Mouse (Mus musculus): Measurements from ENCODE around the gene Slc12a9. TPM values are rescaled to one million over a fixed set of nuclear protein-coding genes. Genes with fewer than 3 reads are reported as not detected.

The Slc12a9 gene
- 2.8 and 3.2 TPM in 2 replicates for polyA plus RNA-seq (2015; fragmentation: Nextera tagmentation; extraction: Ambion mirVana)

DNA sequence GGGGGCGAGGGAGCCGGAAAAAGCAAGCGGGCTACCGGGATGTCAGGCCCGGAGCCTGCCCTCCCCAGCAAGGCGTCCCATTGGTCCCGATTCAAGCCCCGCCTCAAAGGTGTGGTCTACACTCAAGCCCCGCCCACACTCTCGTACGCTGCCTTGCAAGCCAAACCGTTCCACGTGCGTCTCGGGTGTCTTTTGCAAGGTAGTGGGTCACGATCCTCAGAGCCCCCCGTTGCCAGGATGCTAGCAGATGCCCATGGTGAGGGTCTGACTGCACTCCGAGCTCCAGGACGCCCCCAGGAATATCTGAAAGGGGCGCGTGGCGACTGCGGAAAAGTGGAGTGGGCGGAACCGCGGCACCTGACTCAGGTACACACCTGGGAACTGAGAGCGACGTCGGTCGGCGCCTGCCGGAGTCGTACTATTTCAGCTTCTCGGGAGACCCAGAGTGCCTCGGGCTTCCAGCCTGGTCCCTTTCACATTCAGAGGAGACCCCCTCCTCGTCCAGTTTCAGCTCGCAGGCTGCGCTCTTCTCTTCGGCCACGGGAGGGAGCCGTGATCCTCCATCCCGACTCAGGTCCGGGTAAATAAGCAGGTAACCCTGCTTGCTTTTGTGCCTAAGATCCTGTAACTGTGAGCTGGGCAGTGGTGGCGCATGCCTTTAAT, at the start of gene Slc12a9:
Slc12a9 (minus strand) TSS at position 86 of the 663 bp plus-strand sequence.
- H3K27ac ChIP-seq = 0 out of 2 replicates have a peak within 1 kb of the TSS, but pooled peaks have one; percentile 23
- ATAC-seq (ENCODE audit: low read depth) = peak; percentile 82
- under 1% methylated on average over 44 of the region's 44 CpGs for WGBS (ENCODE audit: insufficient replicate concordance)
- no peaks in the 10 kb centered on the region for H3K27me3 ChIP-seq
- peak within 1 kb of the TSS; percentile 70 for H3K9ac ChIP-seq
- no peaks in the 10 kb centered on the region for H3K36me3 ChIP-seq
- H3K4me1 ChIP-seq (replicated peaks) = peaks cover 47% of the 10 kb centered on the region
- peak within 1 kb of the TSS; percentile 91 for H3K4me2 ChIP-seq
- H3K4me3 ChIP-seq (replicated peaks) = peak within 1 kb of the TSS; percentile 68
- DNase-seq = peak; percentile 90
- no peaks in the 10 kb centered on the region for H3K9me3 ChIP-seq (replicated peaks)

DNA sequence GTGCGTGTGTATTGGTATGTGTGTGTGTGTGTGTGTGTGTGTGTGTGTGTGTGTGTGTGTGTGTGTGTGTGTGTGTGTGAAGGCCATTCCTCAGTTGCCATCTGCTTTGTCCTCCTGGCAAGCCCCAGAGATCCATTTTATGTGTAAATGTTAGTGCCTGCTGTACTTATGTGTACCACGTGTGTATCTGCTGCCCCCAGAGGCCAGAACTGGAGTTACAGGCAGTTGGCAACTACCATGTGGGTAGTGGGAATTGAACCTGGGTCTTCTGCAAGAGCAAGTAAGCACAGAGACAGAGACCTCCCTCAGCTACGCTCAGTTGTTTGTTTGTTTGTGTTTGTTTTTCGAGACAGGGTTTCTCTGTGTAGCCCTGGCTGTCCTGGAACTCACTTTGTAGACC, 47.8 kb upstream of the Slc12a9 start:
- no peaks in the 10 kb centered on the region for H3K9me3 ChIP-seq (replicated peaks)
- ATAC-seq (ENCODE audit: low read depth) = no peak
- H3K36me3 ChIP-seq = no peaks in the 10 kb centered on the region
- DNase-seq = peak; percentile 40
- no peak overlapping the region for H3K27ac ChIP-seq
- no peak overlapping the region for H3K9ac ChIP-seq
- H3K4me3 ChIP-seq (replicated peaks) = no peak overlapping the region
- 43% methylated on average over 4 of the region's 4 CpGs for WGBS (ENCODE audit: insufficient replicate concordance)
- no peaks in the 10 kb centered on the region for H3K4me1 ChIP-seq (replicated peaks)
- no peak overlapping the region for H3K4me2 ChIP-seq
- no peaks in the 10 kb centered on the region for H3K27me3 ChIP-seq

DNA sequence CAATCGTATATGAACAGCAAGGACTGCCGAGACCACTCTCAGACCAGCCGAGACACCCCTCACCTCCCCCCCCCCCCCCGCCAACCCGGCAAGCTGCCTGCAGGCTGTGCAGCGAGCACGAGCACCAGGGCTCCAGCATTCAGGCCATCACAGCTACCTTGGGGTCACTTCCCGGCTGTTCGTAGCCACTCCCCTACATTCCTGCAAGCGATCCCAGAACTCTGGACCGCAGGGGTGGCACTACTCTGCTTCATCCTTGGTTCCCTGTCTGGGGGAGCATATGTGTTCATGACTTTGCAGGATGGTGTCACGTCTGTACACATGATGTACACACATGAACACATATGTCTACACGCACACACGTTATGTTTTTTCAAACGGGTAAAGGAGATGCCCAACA, 44.2 kb upstream of the Slc12a9 start:
- H3K9me3 ChIP-seq (replicated peaks) = no peaks in the 10 kb centered on the region
- WGBS (ENCODE audit: insufficient replicate concordance) = 30% methylated on average over 11 of the region's 15 CpGs
- no peaks in the 10 kb centered on the region for H3K4me1 ChIP-seq (replicated peaks)
- H3K4me3 ChIP-seq (replicated peaks) = no peak overlapping the region
- H3K9ac ChIP-seq = no peak overlapping the region
- no peak for DNase-seq
- H3K27me3 ChIP-seq = no peaks in the 10 kb centered on the region
- ATAC-seq (ENCODE audit: low read depth) = no peak
- peaks cover 20% of the 10 kb centered on the region for H3K36me3 ChIP-seq
- no peak overlapping the region for H3K27ac ChIP-seq
- no peak overlapping the region for H3K4me2 ChIP-seq

DNA sequence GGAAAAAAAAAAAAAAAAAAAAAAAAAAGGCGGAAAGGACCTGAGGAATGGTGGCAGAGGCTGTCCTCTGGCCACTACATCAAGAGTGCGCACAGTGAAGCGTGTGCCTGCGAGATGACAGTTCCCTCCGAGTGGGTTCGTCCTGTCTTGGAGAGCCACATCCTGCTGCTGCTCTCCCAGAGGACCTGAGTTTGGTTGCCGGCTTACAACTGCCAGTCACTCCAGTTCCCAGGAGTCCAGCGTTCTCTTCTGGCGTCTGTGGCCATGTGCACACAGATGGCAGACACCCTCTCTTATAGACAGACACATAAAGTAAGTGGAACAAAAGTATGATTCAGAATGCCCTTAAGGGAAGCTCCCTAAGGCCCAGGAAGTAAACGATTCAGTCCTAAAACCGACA, 43.8 kb upstream of the Slc12a9 start:
- WGBS (ENCODE audit: insufficient replicate concordance) = 23% methylated on average over 11 of the region's 11 CpGs

DNA sequence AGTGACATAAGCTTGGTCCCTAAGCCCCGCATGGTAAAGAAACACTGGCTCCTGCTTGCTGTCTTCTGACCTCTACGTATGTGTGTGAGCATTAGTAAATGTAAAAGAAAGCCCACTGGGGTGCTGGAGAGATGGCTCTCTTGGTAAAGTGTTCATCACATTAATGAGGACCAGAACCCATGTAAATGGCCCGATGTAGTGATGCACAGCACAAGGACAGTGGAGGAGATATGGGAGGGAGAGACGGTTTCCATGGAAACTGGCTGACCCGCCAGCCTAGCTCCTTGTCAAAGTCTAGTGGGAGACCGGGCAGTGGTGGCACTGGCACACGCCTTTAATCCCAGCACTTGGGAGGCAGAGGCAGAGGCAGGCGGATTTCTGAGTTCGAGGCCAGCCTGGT, 43.3 kb upstream of the Slc12a9 start:
- Histone ChIP-seq H3K27ac (no peak overlapping the region), H3K9ac (no peak overlapping the region), H3K4me2 (no peak overlapping the region), H3K4me1 (replicated peaks) (no peaks in the 10 kb centered on the region), H3K36me3 (peaks cover 28% of the 10 kb centered on the region), H3K27me3 (no peaks in the 10 kb centered on the region), H3K9me3 (replicated peaks) (no peaks in the 10 kb centered on the region), H3K4me3 (replicated peaks) (no peak overlapping the region)
- ATAC-seq (ENCODE audit: low read depth) (no peak), DNase-seq (no peak)
- WGBS (ENCODE audit: insufficient replicate concordance) = 57% methylated on average over 9 of the region's 9 CpGs

More for the DNA sequence above, 43.8 kb upstream of the Slc12a9 start:
- no peak for DNase-seq
- no peak for ATAC-seq (ENCODE audit: low read depth)
- Histone ChIP-seq H3K4me2 (no peak overlapping the region), H3K9ac (no peak overlapping the region), H3K36me3 (peaks cover 24% of the 10 kb centered on the region), H3K9me3 (replicated peaks) (no peaks in the 10 kb centered on the region), H3K4me3 (replicated peaks) (no peak overlapping the region), H3K27ac (no peak overlapping the region), H3K27me3 (no peaks in the 10 kb centered on the region), H3K4me1 (replicated peaks) (no peaks in the 10 kb centered on the region)

DNA sequence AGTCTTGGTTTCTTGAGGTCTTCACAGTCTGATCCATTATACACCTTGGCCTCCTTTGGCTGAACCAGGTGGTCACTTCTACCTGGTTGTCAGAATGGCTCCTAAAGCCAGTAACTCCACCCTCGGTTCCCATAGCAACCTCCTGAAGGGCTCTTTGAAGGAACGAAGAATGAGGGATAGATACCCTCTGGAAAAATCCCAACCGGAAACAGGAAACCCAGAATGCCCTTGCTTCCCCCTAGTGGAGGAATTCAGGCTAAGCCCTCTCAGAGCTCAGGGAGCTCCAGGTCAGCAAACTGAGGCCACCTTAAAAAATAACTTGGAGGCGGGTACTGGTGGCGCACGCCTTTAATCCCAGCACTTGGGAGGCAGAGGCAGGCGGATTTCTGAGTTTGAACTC, 42.8 kb upstream of the Slc12a9 start:
- ATAC-seq (ENCODE audit: low read depth) (no peak), DNase-seq (no peak)
- H3K4me1 ChIP-seq (replicated peaks) = no peaks in the 10 kb centered on the region
- 39% methylated on average over 7 of the region's 7 CpGs for WGBS (ENCODE audit: insufficient replicate concordance)
- no peaks in the 10 kb centered on the region for H3K9me3 ChIP-seq (replicated peaks)
- peaks cover 33% of the 10 kb centered on the region for H3K36me3 ChIP-seq
- H3K4me3 ChIP-seq (replicated peaks) = no peak overlapping the region
- no peaks in the 10 kb centered on the region for H3K27me3 ChIP-seq
- no peak overlapping the region for H3K9ac ChIP-seq
- H3K4me2 ChIP-seq = no peak overlapping the region
- no peak overlapping the region for H3K27ac ChIP-seq

DNA sequence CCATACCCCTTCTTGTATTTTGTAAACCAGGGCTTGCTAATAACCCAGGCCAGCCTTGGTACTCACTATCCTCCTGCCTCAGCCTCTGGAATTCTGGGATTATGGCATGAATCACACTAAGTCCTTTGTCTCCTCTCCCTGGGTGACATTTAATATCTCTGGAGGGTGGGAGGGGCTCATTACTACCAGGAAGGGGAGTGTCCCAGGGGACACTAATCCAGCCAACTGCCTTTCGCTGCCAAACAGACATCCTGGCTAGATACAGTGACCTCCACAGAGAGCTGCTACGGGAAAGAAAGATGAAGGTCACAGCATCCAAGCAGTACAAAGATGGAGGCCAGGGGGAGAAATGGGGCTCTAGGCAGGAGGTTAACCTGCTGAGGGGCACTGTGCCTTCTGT, 42.2 kb upstream of the Slc12a9 start:
- DNase-seq (no peak), ATAC-seq (ENCODE audit: low read depth) (no peak)
- Histone ChIP-seq H3K9me3 (replicated peaks) (no peaks in the 10 kb centered on the region), H3K4me3 (replicated peaks) (no peak overlapping the region), H3K36me3 (peaks cover 38% of the 10 kb centered on the region), H3K4me1 (replicated peaks) (no peaks in the 10 kb centered on the region), H3K27ac (no peak overlapping the region), H3K9ac (0 out of 2 replicates have a peak overlapping the region, but pooled peaks have one; percentile 9), H3K4me2 (no peak overlapping the region), H3K27me3 (no peaks in the 10 kb centered on the region)
- WGBS (ENCODE audit: insufficient replicate concordance) = 49% methylated on average over 2 of the region's 2 CpGs

DNA sequence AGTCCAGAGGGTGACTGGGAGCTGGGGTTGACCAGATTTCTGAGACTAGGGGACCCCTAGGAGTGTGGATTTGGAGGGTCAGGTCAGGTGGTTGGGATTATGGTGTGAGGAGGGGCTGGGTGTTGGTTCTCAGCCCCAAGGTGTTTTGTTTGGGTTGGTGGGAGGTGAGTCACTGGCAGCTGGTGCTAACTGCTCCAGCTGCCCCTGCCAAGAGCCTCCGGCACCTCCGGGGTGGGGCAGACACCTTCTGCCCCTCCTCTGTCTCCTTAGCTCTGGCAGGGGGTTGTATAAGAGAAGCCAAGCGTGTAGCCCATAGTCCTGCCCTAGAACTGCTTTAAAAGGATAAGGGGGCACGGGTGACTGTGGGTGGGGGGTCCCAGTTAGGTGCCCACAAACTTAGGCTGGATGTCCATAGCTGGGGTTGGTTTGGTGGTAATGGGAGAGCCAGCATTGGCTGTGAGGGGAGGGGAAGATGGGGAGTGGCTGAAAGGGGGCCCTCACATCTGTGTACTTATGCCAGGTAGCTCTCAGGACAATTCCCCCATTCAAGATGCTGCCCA, 41.2 kb upstream of the Slc12a9 start:
- no peak overlapping the region for H3K4me2 ChIP-seq
- H3K4me1 ChIP-seq (replicated peaks) = no peaks in the 10 kb centered on the region
- H3K4me3 ChIP-seq (replicated peaks) = no peak overlapping the region
- no peak overlapping the region for H3K9ac ChIP-seq
- H3K9me3 ChIP-seq (replicated peaks) = no peaks in the 10 kb centered on the region
- H3K27ac ChIP-seq = no peak overlapping the region
- ATAC-seq (ENCODE audit: low read depth) (no peak), DNase-seq (no peak)
- no peaks in the 10 kb centered on the region for H3K27me3 ChIP-seq
- 54% methylated on average over 4 of the region's 4 CpGs for WGBS (ENCODE audit: insufficient replicate concordance)
- H3K36me3 ChIP-seq = peaks cover 45% of the 10 kb centered on the region

DNA sequence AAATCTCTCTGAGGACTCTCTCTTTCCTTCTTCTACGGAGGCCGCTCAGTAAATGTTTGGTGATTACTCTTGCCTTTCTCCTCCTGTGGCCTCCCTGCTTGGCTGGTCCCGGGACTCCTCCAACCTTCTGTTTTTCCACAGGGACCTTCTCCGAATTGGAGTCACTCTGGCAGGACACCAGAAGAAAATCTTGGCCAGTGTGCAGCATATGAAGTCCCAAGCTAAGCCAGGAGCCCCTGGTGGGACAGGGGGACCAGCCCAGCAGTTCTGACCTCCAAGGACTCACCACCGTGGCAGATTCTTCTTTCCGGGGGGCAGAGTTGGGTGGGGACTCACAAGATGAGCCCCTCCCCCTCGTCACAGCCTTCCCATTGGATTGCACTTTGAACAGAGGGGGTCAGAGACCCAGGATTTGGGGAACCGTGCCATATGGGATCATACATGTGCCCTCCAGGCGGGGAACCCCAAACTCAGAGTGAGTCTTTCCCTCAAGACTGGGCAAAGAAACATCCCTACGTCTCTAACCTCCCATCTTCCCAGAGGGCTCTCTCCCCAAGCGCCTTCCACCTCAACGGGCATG, 40.1 kb upstream of the Slc12a9 start:
- Histone ChIP-seq H3K27me3 (no peaks in the 10 kb centered on the region), H3K4me2 (no peak overlapping the region), H3K9me3 (replicated peaks) (no peaks in the 10 kb centered on the region), H3K9ac (no peak overlapping the region), H3K36me3 (peaks cover 49% of the 10 kb centered on the region), H3K4me1 (replicated peaks) (no peaks in the 10 kb centered on the region), H3K27ac (no peak overlapping the region), H3K4me3 (replicated peaks) (no peak overlapping the region)
- 62% methylated on average over 12 of the region's 12 CpGs for WGBS (ENCODE audit: insufficient replicate concordance)
- no peak for DNase-seq
- no peak for ATAC-seq (ENCODE audit: low read depth)

DNA sequence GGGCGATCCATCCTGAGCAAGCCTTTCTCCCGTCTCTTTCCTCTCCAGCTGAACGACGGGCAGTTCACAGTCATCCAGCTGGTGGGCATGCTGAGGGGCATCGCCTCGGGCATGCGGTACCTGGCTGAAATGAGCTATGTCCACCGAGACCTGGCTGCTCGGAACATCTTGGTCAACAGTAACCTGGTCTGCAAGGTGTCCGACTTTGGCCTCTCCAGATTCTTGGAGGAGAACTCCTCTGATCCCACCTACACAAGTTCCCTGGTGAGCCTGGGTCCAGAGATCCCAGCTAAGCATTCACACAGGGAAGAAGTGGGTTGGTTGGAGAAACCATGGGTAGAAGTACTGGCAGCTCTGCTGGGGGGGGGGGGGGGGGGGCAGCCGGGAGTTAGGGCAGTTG, 36.3 kb upstream of the Slc12a9 start:
- H3K4me2 ChIP-seq = no peak overlapping the region
- H3K27me3 ChIP-seq = no peaks in the 10 kb centered on the region
- H3K27ac ChIP-seq = no peak overlapping the region
- no peak overlapping the region for H3K4me3 ChIP-seq (replicated peaks)
- ATAC-seq (ENCODE audit: low read depth) (no peak), DNase-seq (no peak)
- no peaks in the 10 kb centered on the region for H3K9me3 ChIP-seq (replicated peaks)
- H3K9ac ChIP-seq = no peak overlapping the region
- 76% methylated on average over 10 of the region's 11 CpGs for WGBS (ENCODE audit: insufficient replicate concordance)
- H3K36me3 ChIP-seq = peaks cover 78% of the 10 kb centered on the region
- H3K4me1 ChIP-seq (replicated peaks) = no peaks in the 10 kb centered on the region

DNA sequence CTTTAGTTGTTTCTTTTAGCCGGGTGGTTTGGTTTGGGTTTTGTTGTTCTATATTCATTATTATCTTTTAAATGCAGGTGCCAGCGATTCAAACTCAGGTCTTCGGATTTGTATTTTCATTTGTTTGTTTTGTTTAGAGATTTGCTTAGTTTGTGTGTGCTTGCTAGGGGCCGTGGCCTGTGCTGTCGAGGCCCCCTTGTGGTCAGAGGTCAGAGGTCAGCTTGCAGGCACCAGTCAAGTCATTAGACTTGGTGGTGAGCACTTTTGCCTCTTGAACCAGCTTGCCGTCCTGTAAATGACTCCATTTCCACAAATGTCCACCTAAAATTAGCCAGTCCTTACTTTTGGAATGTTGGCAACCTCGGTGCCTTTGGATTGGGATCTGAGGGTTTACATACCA, 25.0 kb upstream of the Slc12a9 start:
- H3K27me3 ChIP-seq = no peaks in the 10 kb centered on the region
- ATAC-seq (ENCODE audit: low read depth) = no peak
- WGBS (ENCODE audit: insufficient replicate concordance) = 28% methylated on average over 7 of the region's 7 CpGs
- H3K4me1 ChIP-seq (replicated peaks) = no peaks in the 10 kb centered on the region
- no peak overlapping the region for H3K9ac ChIP-seq
- H3K27ac ChIP-seq = no peak overlapping the region
- H3K36me3 ChIP-seq = peaks cover 61% of the 10 kb centered on the region
- no peak overlapping the region for H3K4me3 ChIP-seq (replicated peaks)
- H3K4me2 ChIP-seq = no peak overlapping the region
- no peak for DNase-seq
- no peaks in the 10 kb centered on the region for H3K9me3 ChIP-seq (replicated peaks)

DNA sequence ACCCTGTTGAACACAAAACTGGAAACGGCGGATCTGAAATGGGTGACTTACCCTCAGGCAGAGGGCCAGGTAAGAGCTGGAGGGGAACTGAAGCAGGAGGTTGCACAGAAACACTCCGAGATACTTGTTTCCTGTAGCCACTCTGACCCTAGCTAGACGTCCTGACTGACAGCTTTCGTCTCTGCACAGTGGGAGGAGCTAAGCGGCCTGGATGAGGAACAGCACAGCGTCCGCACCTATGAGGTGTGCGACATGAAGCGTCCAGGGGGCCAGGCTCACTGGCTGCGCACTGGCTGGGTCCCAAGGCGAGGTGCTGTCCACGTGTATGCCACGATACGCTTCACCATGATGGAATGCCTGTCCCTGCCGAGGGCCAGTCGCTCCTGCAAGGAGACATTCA, 20.7 kb upstream of the Slc12a9 start:
- Histone ChIP-seq H3K9ac (no peak overlapping the region), H3K4me2 (no peak overlapping the region), H3K27ac (no peak overlapping the region), H3K4me3 (replicated peaks) (no peak overlapping the region), H3K36me3 (peaks cover 30% of the 10 kb centered on the region), H3K4me1 (replicated peaks) (peaks cover 5% of the 10 kb centered on the region; the same call in 1 of the 2 replicates), H3K27me3 (peaks cover 36% of the 10 kb centered on the region), H3K9me3 (replicated peaks) (no peaks in the 10 kb centered on the region)
- no peak for ATAC-seq (ENCODE audit: low read depth)
- 62% methylated on average over 17 of the region's 17 CpGs for WGBS (ENCODE audit: insufficient replicate concordance)
- no peak for DNase-seq
